Mouse (Mus musculus) MEL (cell line): ENCODE results near the gene Ikzf3. TPM values are rescaled to one million over a fixed set of nuclear protein-coding genes. Genes with fewer than 3 reads are reported as not detected.

Experiments used
- DNase-seq: peaks from one replicate; pipeline ENCODE4 v3.0.0; 2011; ENCODE audit warnings: low read depth, low spot score
- H3K27ac ChIP-seq: 2 replicates; pipeline ENCODE4 v1.5.1; 2012; ENCODE audit warnings: low read depth, mild to moderate bottlenecking, control low read depth, low read length, moderate library complexity; ENCODE audit not compliant: control insufficient read depth
- H3K27me3 ChIP-seq, 2 experiments: fragments of 150-350 bp in 1 of 2; sonication (generic) in 1 of 2; 2 replicates each; pipeline ENCODE4 v1.6.1; 2012; ENCODE audit warnings: low read length in 2 of 2, mild to moderate bottlenecking in 2 of 2, improper control_type of control experiment in 1 of 2, moderate library complexity in 1 of 2; ENCODE audit not compliant: insufficient read depth in 2 of 2, control insufficient read depth in 1 of 2
- H3K36me3 ChIP-seq, 2 experiments: 2 replicates each; pipeline ENCODE4 v1.6.1; 2012 to 2014; ENCODE audit warnings: low read length in 2 of 2, improper control_type of control experiment in 1 of 2, inconsistent platforms in 1 of 2, mild to moderate bottlenecking in 1 of 2; ENCODE audit not compliant: insufficient read depth in 2 of 2, control insufficient read depth in 1 of 2
- H3K4me1 ChIP-seq, 2 experiments: fragments of 150-350 bp in 1 of 2; sonication (generic) in 1 of 2; 2 replicates each; pipeline ENCODE4 v1.6.1; 2012; ENCODE audit warnings: low read length in 2 of 2, improper control_type of control experiment in 1 of 2, mild to moderate bottlenecking in 1 of 2; ENCODE audit not compliant: insufficient read depth in 2 of 2, control insufficient read depth in 1 of 2
- H3K4me3 ChIP-seq, 2 experiments: fragments of 150-350 bp in 1 of 2; sonication (generic) in 1 of 2; 2 replicates each; pipeline ENCODE4 v1.5.1; 2012; ENCODE audit warnings: low read depth in 2 of 2, low read length in 2 of 2, mild to moderate bottlenecking in 2 of 2, moderate library complexity in 2 of 2, control low read depth in 1 of 2, improper control_type of control experiment in 1 of 2; ENCODE audit not compliant: control insufficient read depth in 1 of 2, insufficient read depth in 1 of 2
- H3K79me2 ChIP-seq: 2 replicates; pipeline ENCODE4 v1.6.1; 2012; ENCODE audit warnings: mild to moderate bottlenecking, low read length, moderate library complexity; ENCODE audit not compliant: control insufficient read depth, poor library complexity, insufficient read depth
- H3K9ac ChIP-seq: 2 replicates; pipeline ENCODE4 v1.6.1; 2012; ENCODE audit warnings: low read depth, mild to moderate bottlenecking, control low read depth, low read length, moderate library complexity; ENCODE audit not compliant: control insufficient read depth, poor library complexity, severe bottlenecking
- H3K9me3 ChIP-seq: fragments of 150-350 bp; sonication (generic); replicated peaks from 2 replicates; pipeline ENCODE4 v1.6.1; 2012; ENCODE audit warnings: mild to moderate bottlenecking, low read length, improper control_type of control experiment, moderate library complexity; ENCODE audit not compliant: insufficient read depth
- BHLHE40 ChIP-seq: IDR thresholded peaks from 2 replicates; pipeline ENCODE4 v1.6.1; 2012; ENCODE audit warnings: low read depth, mild to moderate bottlenecking, inconsistent platforms, low read length, improper control_type of control experiment, borderline replicate concordance
- CHD2 ChIP-seq: IDR thresholded peaks from 2 replicates; pipeline ENCODE4 v1.6.1; 2011; ENCODE audit warnings: low read length, improper control_type of control experiment
- E2F4 ChIP-seq: IDR thresholded peaks from 2 replicates; pipeline ENCODE4 v1.6.1; 2011; ENCODE audit warnings: low read depth, low read length, improper control_type of control experiment, borderline replicate concordance
- ETS1 ChIP-seq: IDR thresholded peaks from 2 replicates; pipeline ENCODE4 v1.6.1; 2012; ENCODE audit warnings: low read depth, mild to moderate bottlenecking, inconsistent platforms, low read length, improper control_type of control experiment, moderate library complexity
- HCFC1 ChIP-seq: IDR thresholded peaks from 2 replicates; pipeline ENCODE4 v1.6.1; 2012; ENCODE audit warnings: low read depth, mild to moderate bottlenecking, inconsistent platforms, low read length, improper control_type of control experiment, moderate library complexity
- JUND ChIP-seq: IDR thresholded peaks from 2 replicates; pipeline ENCODE4 v1.6.1; 2011; ENCODE audit warnings: low read depth, mild to moderate bottlenecking, improper control_type of control experiment, low read length
- MAZ ChIP-seq: IDR thresholded peaks from 2 replicates; pipeline ENCODE4 v1.6.1; 2012; ENCODE audit warnings: low read depth, mild to moderate bottlenecking, inconsistent platforms, low read length, improper control_type of control experiment
- MYB ChIP-seq: IDR thresholded peaks from 2 replicates; pipeline ENCODE4 v1.6.1; 2011; ENCODE audit warnings: mild to moderate bottlenecking, low read depth, low read length, improper control_type of control experiment
- MYC ChIP-seq: IDR thresholded peaks from 2 replicates; pipeline ENCODE4 v1.6.1; 2011; ENCODE audit warnings: low read depth, mild to moderate bottlenecking, low read length, improper control_type of control experiment, moderate library complexity
- NRF1 ChIP-seq: IDR thresholded peaks from 2 replicates; pipeline ENCODE4 v1.6.1; 2014; ENCODE audit warnings: low read depth, mild to moderate bottlenecking, inconsistent platforms, low read length, improper control_type of control experiment, moderate library complexity; ENCODE audit not compliant: poor library complexity, insufficient read depth, severe bottlenecking
- RCOR1 ChIP-seq: IDR thresholded peaks from 2 replicates; pipeline ENCODE4 v1.6.1; 2012; ENCODE audit warnings: low read depth, mild to moderate bottlenecking, inconsistent platforms, low read length, improper control_type of control experiment
- SIN3A ChIP-seq: IDR thresholded peaks from 2 replicates; pipeline ENCODE4 v1.6.1; 2012; ENCODE audit warnings: low read length, improper control_type of control experiment, inconsistent platforms
- SMC3 ChIP-seq: IDR thresholded peaks from 2 replicates; pipeline ENCODE4 v1.6.1; 2011; ENCODE audit warnings: low read depth, low read length, improper control_type of control experiment
- TCF12 ChIP-seq: IDR thresholded peaks from 2 replicates; pipeline ENCODE4 v1.6.1; 2014; ENCODE audit warnings: low read depth, mild to moderate bottlenecking, inconsistent platforms, low read length, improper control_type of control experiment, moderate library complexity
- ZKSCAN1 ChIP-seq: IDR thresholded peaks from 2 replicates; pipeline ENCODE4 v1.6.1; 2012; ENCODE audit warnings: low read depth, mild to moderate bottlenecking, inconsistent platforms, low read length, improper control_type of control experiment, moderate library complexity
- ZMIZ1 ChIP-seq: IDR thresholded peaks from 2 replicates; pipeline ENCODE4 v1.6.1; 2012; ENCODE audit warnings: low read depth, mild to moderate bottlenecking, inconsistent platforms, low read length, improper control_type of control experiment, moderate library complexity
- polyA plus RNA-seq, 2 experiments: library from polyadenylated mRNA; stranded (reverse) in 1 of 2; unstranded in 1 of 2; fragments of >175 nt in 1 of 2; fragments of >200 nt in 1 of 2; gene quantifications; 2 replicates each; pipeline versions ENCODE4 v1.2.1 to v1.2.4; 2012; ENCODE audit warnings: low replicate concordance in 2 of 2, low read depth in 1 of 2; ENCODE audit not compliant: insufficient read length in 2 of 2, insufficient read depth in 1 of 2, missing spikeins in 1 of 2
- total RNA-seq: library from RNA; depleted of rRNA; stranded (reverse); fragments of 300-350 nt; gene quantifications from 2 replicates; pipeline ENCODE4 v1.2.3, GENCODE M21; 2012

Ikzf3 gene
- total and polyA plus RNA-seq, 3 experiments = 0.12 TPM; not detected in 2

DNA sequence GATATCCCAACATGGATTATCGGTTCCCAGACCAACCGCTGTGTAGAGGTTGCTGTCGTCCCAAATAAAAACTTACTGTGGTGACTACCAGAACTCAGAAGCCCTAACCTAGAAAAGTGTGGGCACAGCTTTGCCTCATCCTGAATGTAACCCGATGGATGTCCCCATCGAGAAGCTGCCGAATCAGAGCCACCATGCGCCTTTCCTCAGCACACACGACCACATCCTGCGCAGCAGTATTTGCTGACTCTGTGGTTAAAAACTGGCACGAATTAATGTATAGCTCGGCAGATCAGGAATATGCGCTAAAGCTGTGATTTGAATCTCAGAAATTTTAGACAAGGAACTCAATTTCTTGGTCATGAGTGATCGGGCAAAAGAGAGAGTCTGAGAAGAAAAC, 33.0 kb downstream of the Ikzf3 start:
- H3K27ac ChIP-seq = no peak overlapping the region
- H3K79me2 ChIP-seq = no peaks in the 10 kb centered on the region
- no peak overlapping the region for H3K4me3 ChIP-seq
- no peak for DNase-seq
- H3K36me3 ChIP-seq = no peaks in the 10 kb centered on the region
- H3K27me3 ChIP-seq = peaks cover 9 to 19% of the 10 kb centered on the region in 2 experiments
- H3K9me3 ChIP-seq = no peaks in the 10 kb centered on the region
- TF ChIP-seq RCOR1 (no peak), MAZ (no peak), TCF12 (no peak), BHLHE40 (no peak), E2F4 (no peak), JUND (no peak), MYC (no peak), ZKSCAN1 (no peak), ETS1 (no peak), HCFC1 (no peak), SIN3A (no peak)
- H3K4me1 ChIP-seq = no peaks in the 10 kb centered on the region
- H3K9ac ChIP-seq = no peak overlapping the region

DNA sequence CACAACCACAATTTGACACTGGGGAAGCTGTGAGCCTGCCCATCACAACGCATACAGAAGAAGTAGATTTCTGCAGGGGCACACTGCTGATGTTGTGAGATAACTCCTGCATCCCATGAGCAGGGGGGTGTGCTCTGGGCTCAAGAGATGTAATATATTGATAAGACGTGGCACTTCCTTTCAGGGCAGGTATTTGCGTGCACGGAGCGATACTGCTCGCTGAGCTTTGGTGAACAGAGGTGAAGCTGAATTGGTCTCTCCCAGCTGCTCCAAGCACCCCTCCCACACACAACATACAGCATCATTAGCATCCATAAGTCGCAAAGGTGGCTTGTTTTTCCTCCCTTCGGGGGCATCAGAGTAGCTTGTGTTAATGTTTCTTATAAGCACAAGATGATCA, 35.7 kb downstream of the Ikzf3 start:
- no peaks in the 10 kb centered on the region for H3K9me3 ChIP-seq
- peaks cover 10 to 12% of the 10 kb centered on the region in 2 experiments for H3K27me3 ChIP-seq
- no peaks in the 10 kb centered on the region for H3K4me1 ChIP-seq
- no peak for DNase-seq
- H3K4me3 ChIP-seq = no peak overlapping the region
- TF ChIP-seq ETS1 (no peak), BHLHE40 (no peak), CHD2 (no peak), MYB (no peak), ZMIZ1 (no peak), SMC3 (no peak), NRF1 (no peak)
- H3K36me3 ChIP-seq = no peaks in the 10 kb centered on the region
- no peak overlapping the region for H3K27ac ChIP-seq
- H3K79me2 ChIP-seq = no peaks in the 10 kb centered on the region
- H3K9ac ChIP-seq = no peak overlapping the region
